Mouse (Mus musculus): Measurements from ENCODE around the gene Rnf216. TPM values are rescaled to one million over a fixed set of nuclear protein-coding genes. Genes with fewer than 3 reads are reported as not detected.
"Not testable (repeated sequence)": the region's sequence is repeated elsewhere in the genome, so short reads cannot be mapped to it uniquely, and the experiment has no call there.

Gene Rnf216
- total RNA-seq (2021), result 10 to 100 TPM; 15.5 to 17.0 TPM
- long read RNA-seq, experiment 1, full-length matches to known transcripts, result 1 of 5 reads
- long read RNA-seq, experiment 1, partial matches to known transcripts, result 1 of 5 reads
- long read RNA-seq, experiment 1, other reads (novel, unspliced or antisense), result 3 of 5 reads
- long read RNA-seq, experiment 2, full-length matches to known transcripts, result 4 of 8 reads
- long read RNA-seq, experiment 2, partial matches to known transcripts, result 1 of 8 reads
- long read RNA-seq, experiment 2, other reads (novel, unspliced or antisense), result 3 of 8 reads

DNA sequence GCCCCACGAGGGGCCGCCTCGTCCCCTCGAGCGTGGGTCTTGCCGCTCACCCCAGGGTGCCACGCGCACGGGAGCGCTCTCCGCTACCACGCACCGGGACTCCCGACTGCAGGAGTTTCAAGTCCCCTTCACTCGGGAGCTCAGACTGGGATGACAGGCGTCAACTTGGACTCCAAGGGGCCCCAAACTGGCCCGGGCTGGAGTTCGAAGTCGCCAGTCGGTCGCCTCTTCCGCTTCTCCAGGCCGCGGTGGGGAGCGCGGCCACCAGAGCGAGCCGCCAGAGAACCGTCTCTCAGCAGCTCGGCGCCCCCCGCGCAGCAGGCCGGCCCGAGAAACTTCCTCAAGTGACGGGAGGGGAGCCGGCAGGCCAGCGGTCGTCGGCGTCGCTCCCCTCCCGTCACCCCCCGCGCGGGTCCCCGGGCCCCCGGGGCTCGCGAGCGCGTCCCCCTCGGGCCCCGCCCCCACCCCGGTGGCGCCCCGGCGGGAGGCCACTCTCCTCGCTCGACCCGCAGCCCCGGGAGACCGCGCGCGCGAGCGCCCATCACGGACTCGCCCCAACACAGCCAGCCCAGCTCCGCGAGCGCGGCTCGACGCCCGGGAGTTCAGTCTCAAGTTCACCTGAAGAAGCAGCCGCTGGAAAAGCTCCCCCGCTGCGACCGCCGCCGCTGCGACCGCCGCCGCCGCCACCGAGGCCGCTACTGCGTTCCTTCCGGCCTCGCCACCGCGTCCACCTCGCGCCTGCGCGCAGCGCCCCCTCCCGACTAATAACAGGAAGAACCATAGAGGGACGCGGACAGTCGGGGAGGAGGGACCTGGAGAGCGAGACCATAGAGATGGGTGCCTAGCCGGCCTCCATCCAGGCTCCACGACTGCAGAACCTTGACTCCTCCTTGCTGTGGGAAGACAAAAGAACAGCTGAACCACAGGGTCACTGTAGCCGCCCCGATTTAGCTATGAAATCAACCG lies at the start of gene Rnf216:
Gene Rnf216, minus strand, starts transcription at position 714 of the 966 bp plus-strand sequence.
- peak; percentile 94 for DNase-seq (ENCODE audit: low spot score)

DNA sequence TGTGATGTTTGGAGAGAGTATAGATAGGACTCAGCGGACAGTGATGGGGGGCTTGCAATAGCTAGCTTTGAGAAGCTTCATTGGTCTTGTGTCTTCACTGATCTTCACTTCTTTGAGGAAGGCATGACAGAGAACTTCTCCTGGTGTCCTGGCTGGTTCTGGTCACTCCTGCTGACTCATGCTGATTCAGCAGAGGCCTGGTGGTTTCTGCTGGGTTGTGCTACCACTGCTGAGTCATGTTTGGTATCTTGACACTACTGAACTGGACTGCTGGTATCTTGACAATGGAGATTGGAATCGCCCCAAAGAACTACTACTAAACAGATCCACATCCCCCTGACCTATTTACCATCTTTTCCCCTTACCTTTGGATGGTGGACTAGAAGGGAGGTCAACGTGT lies 42.7 kb upstream of the Rnf216 start:
- DNase-seq (ENCODE audit: low spot score), result no peak

DNA sequence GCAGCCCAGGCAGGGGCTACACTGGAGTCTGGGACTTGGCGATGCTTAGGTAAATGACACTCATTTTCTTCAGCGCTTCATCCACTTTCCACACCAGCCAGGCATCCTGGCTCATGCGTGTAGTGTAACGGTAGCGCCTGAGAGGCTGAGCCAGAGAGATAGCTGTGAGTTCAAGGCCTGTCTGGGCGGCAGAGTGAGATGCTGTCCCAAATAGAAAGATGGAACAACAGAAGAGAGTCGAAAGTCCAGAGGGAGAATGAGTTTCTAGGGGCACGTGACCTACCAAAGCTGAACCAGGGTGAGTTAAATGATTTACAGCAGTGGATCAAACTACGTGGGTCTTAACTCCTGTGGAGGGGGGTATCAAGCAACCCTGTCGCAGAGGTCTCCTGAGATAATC lies 41.0 kb upstream of the Rnf216 start:
- DNase-seq (ENCODE audit: low spot score), result no peak

DNA sequence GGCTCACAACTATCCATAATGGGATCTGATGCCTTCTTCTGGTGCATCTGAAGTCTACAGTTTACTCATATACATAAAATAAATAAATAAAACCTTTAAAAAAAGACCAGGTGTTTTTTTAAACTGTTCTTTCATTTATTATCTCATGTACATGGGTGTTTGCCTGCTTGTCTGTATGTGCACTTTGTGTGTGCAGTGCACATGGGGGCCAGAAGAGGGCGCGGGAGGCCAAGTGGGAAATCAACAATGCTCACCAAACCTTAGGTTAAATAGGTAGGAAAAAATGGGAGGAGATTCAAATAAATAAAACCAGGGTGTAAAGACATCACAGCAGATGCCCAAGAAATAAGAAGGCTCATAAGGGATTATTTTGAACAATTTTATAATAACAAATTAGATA lies 37.2 kb upstream of the Rnf216 start:
- DNase-seq (ENCODE audit: low spot score), result no peak

DNA sequence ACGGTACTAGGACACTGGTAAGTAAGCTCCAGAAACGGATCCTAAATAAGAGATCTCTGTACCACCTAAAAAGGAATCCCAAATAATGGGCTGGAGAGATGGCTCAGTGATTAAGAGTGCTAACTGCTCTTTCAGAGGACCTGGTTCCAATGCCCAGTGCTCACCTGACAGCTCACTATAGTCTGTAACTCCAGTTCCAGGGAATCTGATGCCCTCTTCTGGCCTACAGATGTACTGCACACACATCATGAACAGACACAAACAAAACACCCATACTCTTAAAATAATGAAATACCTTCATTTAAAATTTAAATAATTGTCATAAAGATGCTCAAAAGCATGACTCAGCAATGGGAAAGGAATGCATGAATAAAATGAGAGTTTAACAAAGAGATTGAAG lies 36.7 kb upstream of the Rnf216 start:
- no peak for DNase-seq (ENCODE audit: low spot score)

DNA sequence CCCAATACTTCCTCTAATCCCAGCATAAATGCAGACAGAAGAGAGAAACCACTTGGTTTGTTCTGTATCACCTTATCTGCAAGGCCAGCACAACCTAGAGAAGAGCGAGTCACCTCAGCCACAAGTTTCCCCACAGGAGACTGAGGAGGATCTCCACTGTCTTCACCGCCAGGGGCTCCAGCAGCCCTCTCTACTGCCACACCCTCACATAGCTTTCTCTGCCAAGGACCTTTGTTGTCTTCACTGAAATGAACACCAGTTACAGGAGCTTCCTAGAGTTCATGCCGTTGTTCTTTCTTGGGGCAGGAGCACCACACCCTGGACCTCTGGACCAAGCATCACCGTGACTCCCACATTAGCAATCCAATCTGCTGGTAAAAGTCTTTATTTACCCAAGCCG lies 35.9 kb upstream of the Rnf216 start:
- no peak for DNase-seq (ENCODE audit: low spot score)

DNA sequence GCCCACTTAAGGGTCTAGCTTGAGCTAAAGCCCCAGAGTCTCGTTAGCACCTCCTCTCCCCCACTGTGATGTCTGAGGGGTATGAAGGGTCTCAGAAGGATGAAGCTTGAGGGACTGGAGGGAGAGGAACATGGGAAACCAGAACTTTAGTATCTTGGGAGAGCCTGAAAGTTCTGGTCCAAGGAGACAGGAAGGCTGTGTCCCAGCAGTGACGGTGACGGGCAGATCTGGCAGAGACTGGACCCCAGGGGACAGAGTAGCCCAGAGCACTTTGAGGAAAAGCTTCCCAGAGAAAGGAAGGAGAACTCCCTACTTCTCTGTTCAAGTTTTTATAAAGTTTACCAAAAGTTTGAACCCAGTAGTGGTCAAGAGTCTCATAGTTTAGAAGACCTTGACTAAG lies 34.7 kb upstream of the Rnf216 start, which contains the start of gene Olfr718-ps1:
Gene Olfr718-ps1, minus strand, starts transcription at position 101 of the 400 bp plus-strand sequence.
- no peak for DNase-seq (ENCODE audit: low spot score)

DNA sequence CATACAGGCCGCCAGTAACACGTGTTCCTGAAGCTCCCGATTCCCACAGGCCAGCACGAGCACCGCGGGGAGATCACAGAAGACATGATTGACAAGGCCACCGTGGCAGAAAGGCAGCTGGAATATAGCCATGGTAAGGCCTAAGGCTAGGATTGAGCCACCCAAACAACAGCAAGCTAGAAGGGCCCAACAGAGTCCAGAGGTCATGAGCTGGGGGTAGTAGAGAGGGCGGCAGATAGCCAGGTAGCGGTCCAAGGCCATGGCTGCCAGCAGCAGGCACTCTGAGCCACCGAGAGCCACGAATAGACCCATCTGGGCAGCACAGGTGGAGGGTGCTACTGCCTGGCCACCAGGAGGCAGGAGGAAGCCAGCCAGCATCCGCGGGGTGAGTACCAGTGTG lies 24.8 kb upstream of the Rnf216 start:
- no peak for DNase-seq (ENCODE audit: low spot score)

DNA sequence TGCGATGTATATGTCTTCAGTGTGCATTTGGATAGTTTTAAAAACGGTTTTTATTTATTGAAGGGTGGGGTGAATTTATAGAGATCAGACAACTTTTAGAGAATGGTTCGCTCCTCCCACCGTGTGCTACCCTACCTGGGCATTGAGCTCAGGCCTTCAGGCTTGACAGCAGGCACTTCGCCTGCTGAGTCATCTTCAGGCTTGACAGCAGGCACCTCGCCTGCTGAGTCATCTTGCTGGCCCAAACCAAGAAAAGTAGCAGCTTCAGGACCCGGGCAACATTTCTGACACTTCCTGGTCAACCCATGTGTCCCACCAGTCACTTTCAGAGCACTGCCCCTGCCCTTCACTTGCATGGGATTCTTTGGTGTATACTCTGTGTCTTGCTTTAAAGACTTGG lies 22.2 kb upstream of the Rnf216 start:
- DNase-seq (ENCODE audit: low spot score), result no peak

DNA sequence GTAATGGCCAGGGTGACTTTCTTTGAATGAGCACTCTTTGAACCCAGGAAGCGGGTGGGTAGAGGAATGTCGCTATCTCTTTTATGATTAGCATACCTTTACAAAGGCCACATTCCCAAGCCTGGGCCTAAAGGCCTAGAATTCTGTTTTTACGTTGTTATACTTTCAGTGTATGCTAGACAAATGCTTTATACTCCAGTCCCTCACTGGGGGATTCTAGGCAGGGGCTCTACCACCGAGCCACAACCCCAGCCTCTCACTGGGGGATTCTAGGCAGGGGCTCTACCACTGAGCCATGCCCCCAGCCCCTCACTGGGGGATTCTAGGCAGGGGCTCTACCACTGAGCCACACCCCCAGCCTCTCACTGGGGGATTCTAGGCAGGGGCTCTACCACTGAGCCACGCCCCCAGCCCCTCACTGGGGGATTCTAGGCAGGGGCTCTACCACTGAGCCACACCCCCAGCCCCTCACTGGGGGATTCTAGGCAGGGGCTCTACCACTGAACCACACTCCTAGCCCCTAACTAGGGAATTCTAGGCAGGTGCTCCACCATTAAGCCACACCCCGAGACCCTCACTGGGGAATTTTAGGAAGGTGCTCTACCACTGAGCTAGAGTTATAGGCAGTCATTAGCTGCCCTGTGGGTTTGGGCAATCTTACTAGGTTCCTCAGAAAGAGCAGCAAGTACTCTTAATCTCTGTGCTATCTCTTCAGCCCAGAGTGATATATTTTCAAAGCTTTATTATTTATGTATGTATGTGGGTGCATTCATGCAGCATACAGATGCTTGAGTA lies 21.6 kb upstream of the Rnf216 start:
- DNase-seq (ENCODE audit: low spot score), result not testable (repeated sequence)

DNA sequence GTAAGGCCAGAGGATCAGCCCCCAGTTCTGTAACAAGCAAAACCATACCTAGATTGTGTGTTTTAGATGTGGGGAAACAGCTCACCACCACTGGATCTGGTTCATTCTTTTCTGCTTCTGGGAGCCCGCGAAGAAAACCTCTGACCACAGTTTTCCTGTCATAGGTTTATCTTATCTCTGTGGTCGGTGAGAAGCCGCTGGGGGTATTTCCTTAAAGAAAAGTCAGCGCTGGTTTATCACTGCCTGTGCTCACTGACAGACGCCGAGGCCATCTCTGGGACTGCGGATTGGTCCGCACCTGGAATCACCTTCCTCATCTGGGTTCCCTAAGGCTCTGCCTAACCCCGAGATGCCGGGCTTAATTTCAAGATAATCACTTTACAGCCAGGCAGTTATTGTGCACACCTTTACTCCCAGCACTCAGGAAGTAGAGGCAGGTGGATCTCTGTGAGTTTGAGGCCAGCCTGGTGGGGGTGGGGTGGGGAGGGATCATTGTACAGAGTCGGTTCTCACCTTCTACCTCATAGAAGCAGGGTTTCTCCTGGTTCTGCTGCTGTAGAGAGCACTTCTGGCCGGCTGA lies 20.2 kb upstream of the Rnf216 start:
- DNase-seq (ENCODE audit: low spot score), result no peak

DNA sequence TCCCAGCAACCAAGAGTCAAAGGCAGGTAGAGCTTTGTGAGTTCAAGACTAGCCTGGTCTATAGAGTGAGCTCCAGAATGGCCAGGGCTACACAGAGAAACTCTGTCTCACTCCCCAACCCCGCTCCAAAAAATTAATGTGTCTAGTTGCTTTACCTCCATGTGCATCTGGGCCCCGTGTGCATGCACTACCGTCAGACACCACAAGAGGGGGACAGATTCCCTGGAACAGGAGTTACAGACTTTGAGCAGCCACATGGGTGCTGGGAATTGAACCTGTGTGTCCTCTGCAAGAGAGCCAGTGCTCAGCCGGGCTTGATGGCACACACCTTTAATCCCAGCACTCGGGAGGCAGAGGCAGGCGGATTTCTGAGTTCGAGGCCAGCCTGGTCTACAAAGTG lies 17.5 kb upstream of the Rnf216 start:
- no peak for DNase-seq (ENCODE audit: low spot score)

DNA sequence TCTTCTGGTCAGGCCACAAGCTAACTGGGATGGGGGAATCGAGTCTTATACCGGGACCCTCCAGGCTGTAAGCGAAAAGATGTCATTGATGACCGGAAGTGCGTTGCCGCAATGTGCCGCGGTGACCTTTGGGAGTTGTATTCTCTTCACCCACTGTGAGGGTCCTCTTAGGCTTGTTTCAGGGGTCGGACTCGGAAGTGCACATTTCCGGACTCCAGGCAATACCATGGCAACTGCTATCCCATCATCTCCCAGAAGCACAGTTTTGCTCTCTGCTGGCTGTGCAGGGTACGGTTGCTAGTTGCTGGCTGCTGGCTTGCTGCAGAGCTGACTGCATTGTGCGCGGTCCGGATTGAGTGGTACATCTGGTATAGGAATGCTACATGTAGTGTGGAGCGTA lies 16.3 kb upstream of the Rnf216 start:
- no peak for DNase-seq (ENCODE audit: low spot score)

DNA sequence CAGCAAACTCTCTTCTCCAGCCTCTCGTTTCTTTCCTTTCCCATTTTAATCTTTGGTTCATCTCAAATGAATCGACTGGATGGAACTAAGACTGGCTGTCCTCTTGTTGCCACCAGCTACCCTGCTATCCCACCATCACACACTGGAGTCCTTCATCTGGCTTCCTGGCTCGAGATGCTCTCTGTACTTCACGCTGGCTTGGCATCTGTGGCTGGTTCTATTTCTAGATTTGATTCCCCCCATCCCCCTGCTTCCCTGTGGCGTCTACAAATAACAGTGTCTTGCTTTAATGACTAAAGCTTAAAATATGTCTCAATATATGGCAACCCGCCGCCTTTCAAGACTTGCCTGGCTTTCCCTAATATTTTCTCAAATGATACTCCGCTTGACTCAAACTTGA lies 15.0 kb upstream of the Rnf216 start:
- DNase-seq (ENCODE audit: low spot score), result no peak

DNA sequence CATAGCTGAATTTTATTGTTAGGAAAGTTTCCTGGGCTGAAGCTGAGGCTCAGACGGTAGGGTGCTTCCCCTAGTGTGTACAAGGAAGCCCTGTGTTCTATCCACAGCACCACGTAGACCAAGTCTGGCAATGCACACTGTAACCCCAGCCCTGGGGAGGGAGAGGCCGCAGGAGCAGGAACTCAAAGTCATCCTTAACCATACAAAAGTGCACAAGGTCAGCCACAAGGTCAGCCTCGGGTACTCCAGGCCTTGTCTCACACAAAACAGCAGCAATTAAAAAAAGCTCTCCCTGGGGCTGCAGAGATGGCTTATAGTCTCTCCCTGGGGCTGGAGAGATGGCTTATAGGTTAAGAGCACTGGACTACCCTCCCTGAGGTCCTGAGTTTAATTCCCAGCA lies 14.1 kb upstream of the Rnf216 start:
- DNase-seq (ENCODE audit: low spot score), result no peak

DNA sequence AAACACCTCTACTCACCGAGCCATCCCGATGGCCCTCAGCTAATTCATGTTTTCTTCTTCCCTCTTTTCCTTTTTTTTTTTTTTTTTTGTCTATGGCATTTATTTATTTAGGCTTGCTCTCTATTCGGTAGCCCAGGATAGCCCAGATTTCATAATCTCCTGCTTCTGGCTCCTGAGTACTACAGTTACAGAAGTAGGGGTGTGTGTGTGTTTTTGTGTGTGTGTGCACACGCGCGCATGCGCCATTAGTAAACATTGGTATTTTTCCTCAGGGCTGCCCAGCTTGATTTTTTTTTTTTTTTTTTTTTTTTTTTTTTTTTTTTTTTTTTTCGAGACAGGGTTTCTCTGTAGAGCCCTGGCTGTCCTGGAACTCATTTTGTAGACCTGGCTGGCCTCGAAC lies 13.3 kb upstream of the Rnf216 start:
- no peak for DNase-seq (ENCODE audit: low spot score)

DNA sequence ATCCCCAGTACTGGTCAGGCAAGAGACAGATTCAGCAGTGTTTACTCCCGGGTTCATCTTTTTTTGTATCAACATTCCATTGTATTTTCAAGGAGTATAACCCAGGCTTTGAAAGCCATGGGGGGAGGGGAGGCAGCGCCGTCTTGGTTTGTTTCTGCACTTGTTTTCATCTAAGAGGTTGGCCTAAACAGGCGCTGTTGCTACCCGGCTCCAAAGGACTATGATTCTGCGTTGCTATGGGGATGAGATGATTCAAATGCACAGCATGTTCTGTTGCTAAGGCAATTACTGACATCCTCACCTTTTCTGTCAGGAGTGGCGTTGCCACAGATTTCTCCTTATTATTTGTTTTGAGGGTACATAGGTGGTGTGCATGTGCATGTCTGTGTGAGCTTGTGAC lies 12.8 kb upstream of the Rnf216 start:
- no peak for DNase-seq (ENCODE audit: low spot score)

DNA sequence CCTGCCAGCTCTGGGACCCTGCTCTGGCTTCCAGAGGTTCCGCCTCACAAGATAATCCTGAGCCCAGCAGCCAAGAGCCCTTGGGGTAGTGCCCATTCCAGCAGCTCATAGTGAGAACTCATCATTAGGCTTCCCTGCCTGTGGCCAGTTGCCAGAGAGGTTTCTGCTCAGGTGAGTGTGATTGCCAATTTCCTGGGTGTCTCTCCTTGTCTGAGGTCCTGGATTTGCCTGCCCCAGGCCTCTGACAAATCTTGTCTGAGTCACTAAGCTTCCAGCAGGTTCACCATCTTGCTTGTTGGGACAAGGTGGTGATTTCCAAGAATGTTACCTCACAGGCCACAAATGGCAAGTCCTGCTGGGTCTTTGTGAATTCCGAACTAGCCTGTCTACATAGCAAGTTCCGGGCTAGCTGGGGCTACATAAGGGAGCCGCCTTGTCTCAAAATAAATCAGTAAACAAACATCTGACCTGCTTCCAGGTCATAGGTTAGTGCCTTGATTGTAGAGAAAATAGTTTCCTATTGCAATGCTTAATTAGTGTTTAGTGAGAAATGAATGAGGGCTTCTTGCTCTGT lies 12.1 kb upstream of the Rnf216 start:
- no peak for DNase-seq (ENCODE audit: low spot score)

DNA sequence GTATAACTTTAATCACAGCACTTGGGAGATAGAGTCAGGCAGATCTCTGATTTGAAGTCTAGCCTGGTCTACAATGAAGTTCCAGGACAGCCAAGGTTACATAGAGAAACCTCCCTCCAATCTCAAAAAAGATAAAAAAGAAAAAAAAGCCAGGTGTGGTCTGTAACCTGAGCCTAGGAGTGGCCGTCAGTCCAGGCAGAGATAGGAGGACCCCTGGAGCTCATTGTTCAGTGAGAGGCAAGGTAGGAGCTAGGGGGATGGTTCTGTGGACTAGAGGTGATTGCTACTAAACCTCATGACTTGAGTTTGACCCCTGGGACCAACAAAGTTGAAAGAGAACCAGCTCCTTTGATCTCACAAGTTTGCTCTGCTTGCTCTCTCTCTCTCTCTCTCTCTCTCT lies 9.9 kb upstream of the Rnf216 start:
- DNase-seq (ENCODE audit: low spot score), result no peak

DNA sequence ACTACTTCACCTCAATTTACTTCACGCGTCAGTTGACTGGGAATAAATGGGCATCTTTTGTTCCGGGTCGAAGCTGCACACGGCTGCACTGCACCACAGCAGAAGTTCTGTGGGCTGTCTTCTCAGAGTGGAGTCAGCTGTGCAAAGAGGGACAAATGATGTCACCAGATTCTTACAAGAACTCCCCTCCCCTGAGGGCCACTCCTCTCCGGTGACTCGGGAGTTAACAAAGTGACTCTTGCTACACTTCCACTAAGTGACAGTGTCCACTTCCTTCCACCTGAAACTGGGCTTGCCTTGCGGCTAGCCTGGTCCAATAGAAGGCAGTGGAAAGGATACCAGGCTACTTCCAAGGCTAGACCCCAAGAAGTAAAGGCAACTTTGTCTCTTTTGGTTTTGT lies 9.3 kb upstream of the Rnf216 start:
- no peak for DNase-seq (ENCODE audit: low spot score)

DNA sequence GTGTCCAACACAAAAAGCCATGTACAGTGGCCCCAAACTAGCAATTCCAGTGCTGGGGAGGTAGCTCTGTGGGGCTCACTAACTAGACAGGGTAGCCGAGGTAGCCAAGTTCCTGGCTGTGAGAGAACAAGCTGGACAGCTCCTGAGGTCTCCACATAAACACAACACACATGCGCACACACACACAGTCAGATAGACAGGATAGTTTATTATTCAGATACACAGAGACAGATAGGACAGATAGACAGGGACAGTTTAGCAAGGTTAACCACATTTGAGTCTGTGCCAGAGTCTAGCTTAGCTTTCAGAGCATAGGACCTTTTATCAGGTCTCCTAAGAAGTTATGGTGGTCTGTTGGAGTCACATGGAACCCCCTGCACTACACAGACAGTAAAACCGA lies 6.0 kb downstream of the Rnf216 start:
- no peak for DNase-seq (ENCODE audit: low spot score)
